ENCODE assay signal across 8 mouse cellular contexts in genomic region chr15:102065661-102066325, GRCm38 (mm10). TPM values are rescaled to one million over a fixed set of nuclear protein-coding genes. Genes with fewer than 3 reads are reported as not detected.
A peak's percentile ranks its signal among the peaks of the same experiment; 100 is the strongest.
DNase-seq lines count a peak whose midpoint lies in the region; ATAC-seq and TF ChIP-seq lines count a peak whose summit lies in the region.

No protein-coding gene starts in this region.

- TF ChIP-seq CTCF in brain, embryonic 14.5 days (IDR thresholded peaks at IDR 0.05; ENCODE audit: borderline replicate concordance, extremely low read depth, insufficient read depth, insufficient read length), result peak; percentile 100
- peak; percentile 100 for TF ChIP-seq CTCF in kidney, postnatal 0 days (IDR thresholded peaks at IDR 0.05; ENCODE audit: low read depth)
- peak; percentile 99 for TF ChIP-seq CTCF in liver, adult 2 months (IDR thresholded peaks at IDR 0.05; ENCODE audit: low read depth, low read length)

- TF ChIP-seq POLR2A in brain, embryonic 14.5 days (IDR thresholded peaks at IDR 0.05; ENCODE audit: borderline replicate concordance, extremely low read depth, insufficient read depth, insufficient read length, poor library complexity, severe bottlenecking), result no peak
- no peak for TF ChIP-seq POLR2A in liver, adult 2 months (IDR thresholded peaks at IDR 0.05; ENCODE audit: extremely low read depth, insufficient read depth, low read length)

- peaks cover 28% of the 10 kb centered on the region for H3K4me1 ChIP-seq in heart, embryonic 13.5 days
- no peaks in the 10 kb centered on the region for H3K4me1 ChIP-seq in kidney, postnatal 0 days (replicated peaks; ENCODE audit: insufficient read depth, low read length)
- H3K4me1 ChIP-seq in liver, adult 2 months (ENCODE audit: control insufficient read depth, insufficient read depth, low read length), result no peaks in the 10 kb centered on the region

- H3K27me3 ChIP-seq in heart, embryonic 13.5 days (replicated peaks), result peaks cover 25% of the 10 kb centered on the region
- H3K27me3 ChIP-seq in kidney, postnatal 0 days (ENCODE audit: insufficient read depth, low read length), result 0 out of 2 replicates have a peak, but pooled peaks cover 3% of the 10 kb centered on the region
- H3K27me3 ChIP-seq in liver, adult 2 months (ENCODE audit: control insufficient read depth, insufficient read depth, low read length), result no peaks in the 10 kb centered on the region
- H3K27me3 ChIP-seq in splenic B cell, adult 2 months (ENCODE audit: control insufficient read depth, insufficient read depth, low read length, poor library complexity, severe bottlenecking), result no peaks in the 10 kb centered on the region

- WGBS in heart, embryonic 13.5 days, result 4% methylated on average over 20 of the region's 20 CpGs
- 6% methylated on average over 20 of the region's 20 CpGs for WGBS in kidney, postnatal 0 days
- WGBS in liver, adult 2 months, result 1% methylated on average over 20 of the region's 20 CpGs

- no peak overlapping the region for H3K27ac ChIP-seq in heart, embryonic 13.5 days (replicated peaks)
- H3K27ac ChIP-seq in kidney, postnatal 0 days, result no peak overlapping the region
- H3K27ac ChIP-seq in liver, adult 2 months (replicated peaks; ENCODE audit: insufficient read depth, low read depth, low read length), result no peak overlapping the region

- H3K4me2 ChIP-seq in heart, embryonic 13.5 days, result no peak overlapping the region
- no peak overlapping the region for H3K4me2 ChIP-seq in kidney, postnatal 0 days (ENCODE audit: low read length)

- no peaks in the 10 kb centered on the region for H3K9me3 ChIP-seq in heart, embryonic 13.5 days
- H3K9me3 ChIP-seq in kidney, postnatal 0 days (replicated peaks; ENCODE audit: low read length), result no peaks in the 10 kb centered on the region

- peak overlapping the region; percentile 28; the same call in 1 of the 2 replicates for H3K9ac ChIP-seq in heart, embryonic 13.5 days
- no peak overlapping the region for H3K9ac ChIP-seq in kidney, postnatal 0 days (ENCODE audit: low read depth, low read length)
- no peak overlapping the region for H3K9ac ChIP-seq in liver, adult 2 months (ENCODE audit: low read depth, low read length)

- H3K79me2 ChIP-seq in liver, adult 2 months (ENCODE audit: control insufficient read depth, insufficient read depth, low read length), result no peaks in the 10 kb centered on the region

- H3K36me3 ChIP-seq in heart, embryonic 13.5 days, result no peaks in the 10 kb centered on the region
- no peaks in the 10 kb centered on the region for H3K36me3 ChIP-seq in kidney, postnatal 0 days (ENCODE audit: insufficient read depth, low read length)
- H3K36me3 ChIP-seq in liver, adult 2 months (ENCODE audit: control insufficient read depth, insufficient read depth, low read length), result no peaks in the 10 kb centered on the region
- H3K36me3 ChIP-seq in splenic B cell, adult 2 months (ENCODE audit: control insufficient read depth, insufficient read depth, low read length, poor library complexity, severe bottlenecking), result no peaks in the 10 kb centered on the region

- DNase-seq in CD4-positive helper T cell, adult 2 months (ENCODE audit: low read depth, low spot score), result peak; percentile 89
- DNase-seq in brain, embryonic 14.5 days (ENCODE audit: low read depth), result peak; percentile 96
- DNase-seq in kidney, postnatal 0 days (ENCODE audit: low spot score), result peak; percentile 98
- peak; percentile 69 for DNase-seq in liver, adult 2 months (ENCODE audit: extremely low read depth, low read depth, low spot score)
- peak; percentile 94 for DNase-seq in naive thymus-derived CD4-positive, alpha-beta T cell, adult 2 months (ENCODE audit: low read depth)
- peak; percentile 93 for DNase-seq in splenic B cell, adult 2 months (ENCODE audit: low read depth, low spot score)

- ATAC-seq in erythroid progenitor cell, adult 5-6 weeks (replicated peaks; ENCODE audit: low FRiP score, poor library complexity, severe bottlenecking), result peak; percentile 94
- ATAC-seq in heart, embryonic 13.5 days (ENCODE audit: extremely low read depth, insufficient number of reproducible peaks, low FRiP score, low TSS enrichment), result peak; percentile 56
- peak; percentile 44 for ATAC-seq in kidney, postnatal 0 days (replicated peaks; ENCODE audit: low FRiP score, low read depth)

- H3K4me3 ChIP-seq in heart, embryonic 13.5 days, result no peak overlapping the region
- H3K4me3 ChIP-seq in kidney, postnatal 0 days (replicated peaks; ENCODE audit: low read depth, low read length), result no peak overlapping the region
- no peak overlapping the region for H3K4me3 ChIP-seq in liver, adult 2 months (ENCODE audit: insufficient read depth, low read depth, low read length)

RNA-seq across cellular contexts. Expression of gene Eif4b, which starts 7.8 kb away (rescaled TPM):
- polyA plus RNA-seq in brain, embryonic 14.5 days (2012; rRNA removed), result 123 and 173 TPM in 2 replicates
- total RNA-seq in erythroid progenitor cell, adult 5-6 weeks (2015; ENCODE audit: low replicate concordance), result 34.2 and 49.9 TPM in 2 replicates
- total RNA-seq in erythroid progenitor cell, adult 5-6 weeks (2017; ENCODE audit: low replicate concordance), result 89.8 and 92.8 TPM in 2 replicates
- 65.7 and 72.3 TPM in 2 replicates for polyA plus RNA-seq in heart, embryonic 13.5 days (2015; fragmentation: Nextera tagmentation; extraction: Ambion mirVana)
- polyA plus RNA-seq in kidney, postnatal 0 days (2015; fragmentation: Nextera tagmentation; extraction: Ambion mirVana), result 96.1 and 102 TPM in 2 replicates
- 119 and 130 TPM in 2 replicates for total RNA-seq in liver, adult 2 months (2014; rRNA removed)
- polyA plus RNA-seq in liver, adult 2 months (2012; rRNA removed), result 70.5 and 73.8 TPM in 2 replicates

RNA-seq across cellular contexts. Expression of gene Tns2, which starts 34.4 kb away (rescaled TPM):
- polyA plus RNA-seq in brain, embryonic 14.5 days (2012; rRNA removed), result 10.2 and 18.8 TPM in 2 replicates
- 0.36 TPM in 1 of 2 replicates, not detected in the other for total RNA-seq in erythroid progenitor cell, adult 5-6 weeks (2015; ENCODE audit: low replicate concordance)
- total RNA-seq in erythroid progenitor cell, adult 5-6 weeks (2017; ENCODE audit: low replicate concordance), result not detected in 2 replicates
- 26.3 and 32.5 TPM in 2 replicates for polyA plus RNA-seq in heart, embryonic 13.5 days (2015; fragmentation: Nextera tagmentation; extraction: Ambion mirVana)
- polyA plus RNA-seq in kidney, postnatal 0 days (2015; fragmentation: Nextera tagmentation; extraction: Ambion mirVana), result 34.4 and 35.8 TPM in 2 replicates
- 21.8 and 36.5 TPM in 2 replicates for total RNA-seq in liver, adult 2 months (2014; rRNA removed)
- polyA plus RNA-seq in liver, adult 2 months (2012; rRNA removed), result 30.9 and 35.9 TPM in 2 replicates

RNA-seq across cellular contexts. Expression of gene Krt18, which starts 37.8 kb away (rescaled TPM):
- polyA plus RNA-seq in brain, embryonic 14.5 days (2012; rRNA removed), result 1.9 and 3.9 TPM in 2 replicates
- total RNA-seq in erythroid progenitor cell, adult 5-6 weeks (2015; ENCODE audit: low replicate concordance), result 1.7 TPM in 1 of 2 replicates, not detected in the other
- total RNA-seq in erythroid progenitor cell, adult 5-6 weeks (2017; ENCODE audit: low replicate concordance), result 0.26 TPM in 1 of 2 replicates, not detected in the other
- polyA plus RNA-seq in heart, embryonic 13.5 days (2015; fragmentation: Nextera tagmentation; extraction: Ambion mirVana), result 34.6 and 36.0 TPM in 2 replicates
- 252 and 256 TPM in 2 replicates for polyA plus RNA-seq in kidney, postnatal 0 days (2015; fragmentation: Nextera tagmentation; extraction: Ambion mirVana)
- 255 and 258 TPM in 2 replicates for total RNA-seq in liver, adult 2 months (2014; rRNA removed)
- polyA plus RNA-seq in liver, adult 2 months (2012; rRNA removed), result 110 and 124 TPM in 2 replicates

Comparison
In these comparisons a context has a peak if more than half of its experiments do, and no peak if none do; other contexts are left out.
1. ATAC-seq: peak in every context shown above with its lines; median percentile 94 in erythroid progenitor cell, adult 5-6 weeks; 56 in heart, embryonic 13.5 days; 44 in kidney, postnatal 0 days.